Mouse (Mus musculus) B cell, adult 67 days (primary cell): ENCODE data around the gene Klhl9. TPM values are rescaled to one million over a fixed set of nuclear protein-coding genes. Genes with fewer than 3 reads are reported as not detected.

Experiments used
- total RNA-seq, 2 experiments: library from RNA; stranded (reverse); gene quantifications; 4 replicates each; pipeline ENCODE4 v1.2.4; 2023

Gene Klhl9
- 10 to 100 TPM; 18.7 to 20.6 TPM for total RNA-seq

DNA sequence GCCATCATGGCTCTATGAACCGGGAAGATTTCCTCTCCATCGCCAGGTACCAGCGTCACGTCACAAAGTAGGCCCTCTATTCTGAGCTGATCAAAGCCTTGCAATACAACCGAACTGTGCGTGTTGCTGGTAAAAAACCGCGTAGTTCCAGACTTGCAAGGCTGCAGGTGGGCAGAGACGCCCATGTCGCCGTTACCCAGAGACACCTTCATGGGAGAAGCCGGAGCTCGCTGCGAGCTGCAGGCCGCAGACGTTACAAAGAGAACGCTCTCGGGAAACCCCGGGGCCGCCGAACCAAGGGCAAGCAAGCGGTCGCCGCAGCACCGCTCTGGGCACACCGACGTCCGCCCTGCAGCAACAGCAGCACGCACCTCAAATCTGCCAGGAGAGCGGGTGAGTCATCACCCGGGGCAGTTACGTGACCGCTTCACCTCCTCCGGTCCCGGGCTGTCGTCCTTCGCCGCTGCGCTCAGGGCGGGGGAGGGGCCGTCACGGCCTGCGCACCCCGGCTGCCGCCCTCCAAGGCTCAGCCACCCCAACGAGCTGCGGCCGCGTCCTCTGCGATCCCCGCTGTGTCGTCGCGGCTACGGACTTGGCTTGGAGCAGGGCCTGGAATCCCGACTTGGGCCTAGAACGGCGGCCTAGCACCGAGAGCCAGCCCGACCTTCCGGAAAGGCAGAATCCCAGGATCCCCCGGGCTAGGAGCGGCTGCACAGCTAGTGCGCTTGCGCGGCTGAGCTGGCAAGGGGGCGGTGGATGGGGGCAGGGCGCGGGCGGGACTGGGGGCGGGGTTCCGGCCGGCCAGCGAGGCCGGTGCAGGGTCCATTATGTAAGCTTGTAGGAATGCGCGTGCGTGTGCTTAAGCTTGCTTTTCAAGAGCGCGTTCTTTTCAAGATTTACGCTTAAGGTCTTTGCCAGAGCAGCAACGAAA lies at the start of gene Klhl9, which contains the start of gene Gm26566:
Klhl9 (minus strand) TSS at position 675 of the 931 bp plus-strand sequence.
Gm26566 (plus strand) TSS at position 15 of the 931 bp plus-strand sequence.

DNA sequence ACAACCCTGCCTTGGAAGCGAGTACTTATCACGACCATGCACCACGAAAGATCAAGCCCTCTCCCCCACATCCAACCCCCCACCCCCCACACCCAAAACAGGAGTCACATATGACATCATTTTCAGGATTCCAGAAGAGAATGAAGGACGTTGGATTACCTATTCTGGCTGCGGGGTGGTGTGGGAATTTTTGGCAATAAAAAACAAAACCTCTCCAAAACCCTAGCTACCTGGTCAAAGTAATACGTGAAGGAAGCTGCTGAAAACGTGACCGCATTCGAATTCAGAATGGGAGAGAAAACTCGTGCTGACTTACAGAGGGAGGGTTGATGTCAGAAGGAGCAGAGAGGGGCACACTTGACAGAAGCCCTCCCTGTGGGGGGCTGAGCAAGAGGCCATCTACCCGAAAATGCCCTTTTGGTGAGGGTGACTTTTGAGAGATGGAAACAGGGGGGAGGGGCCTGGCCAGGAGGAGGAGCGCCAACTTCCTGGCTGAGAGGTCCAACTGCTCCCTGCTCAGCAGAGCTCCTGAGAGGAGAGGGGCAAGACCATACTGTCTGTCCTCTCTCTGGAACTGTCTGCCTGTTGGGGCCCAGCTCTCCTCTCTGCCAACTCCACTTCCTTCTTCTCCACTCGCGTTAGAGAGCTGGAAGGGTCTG lies 37.5 kb upstream of the Klhl9 start, which contains the start of gene Gm13283:
Gm13283 (plus strand) TSS at position 510 of the 659 bp plus-strand sequence.

DNA sequence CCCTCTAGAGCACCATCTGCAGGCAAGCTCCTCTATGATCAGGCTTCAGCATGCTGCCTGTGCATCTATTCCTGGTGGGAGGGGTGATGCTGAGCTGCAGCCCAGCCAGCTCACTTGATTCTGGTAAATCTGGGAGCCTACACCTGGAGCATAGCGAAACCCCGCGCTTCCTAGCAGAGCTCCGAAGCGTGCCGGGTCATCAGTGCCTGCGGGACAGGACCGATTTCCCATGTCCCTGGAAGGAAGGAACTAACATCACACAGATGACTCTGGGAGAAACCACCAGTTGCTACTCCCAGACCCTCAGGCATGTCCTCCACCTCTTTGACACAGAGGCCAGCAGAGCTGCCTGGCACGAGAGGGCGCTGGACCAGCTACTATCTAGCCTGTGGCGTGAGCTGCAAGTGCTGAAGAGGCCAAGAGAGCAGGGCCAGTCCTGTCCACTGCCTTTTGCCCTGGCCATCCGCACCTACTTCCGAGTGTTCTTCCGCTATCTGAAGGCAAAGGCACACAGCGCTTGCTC lies 32.6 kb upstream of the Klhl9 start, which contains the start of gene Gm13271:
Gm13271 (plus strand) TSS at position 51 of the 523 bp plus-strand sequence.

DNA sequence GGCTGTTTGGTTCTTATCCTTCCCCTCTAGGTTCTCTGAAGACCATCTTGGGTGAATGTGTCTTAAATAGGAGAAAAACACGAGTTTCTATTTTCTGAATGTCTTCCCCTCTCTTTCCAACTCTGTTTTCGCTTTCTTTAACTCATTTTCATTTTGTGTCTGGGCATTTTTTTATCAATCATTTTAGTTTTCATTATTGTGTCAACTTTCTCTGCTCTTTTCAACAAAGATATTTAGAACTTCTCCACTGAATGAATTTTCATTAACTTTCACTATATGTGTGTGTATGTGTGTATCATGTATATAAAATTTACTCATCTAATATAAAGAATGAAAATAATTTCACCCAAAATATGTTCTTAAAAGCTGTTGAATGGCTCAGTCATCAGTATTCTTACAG lies 31.0 kb downstream of the Klhl9 start, which contains the start of gene Ifnab:
Ifnab (minus strand) TSS at position 101 of the 400 bp plus-strand sequence.

DNA sequence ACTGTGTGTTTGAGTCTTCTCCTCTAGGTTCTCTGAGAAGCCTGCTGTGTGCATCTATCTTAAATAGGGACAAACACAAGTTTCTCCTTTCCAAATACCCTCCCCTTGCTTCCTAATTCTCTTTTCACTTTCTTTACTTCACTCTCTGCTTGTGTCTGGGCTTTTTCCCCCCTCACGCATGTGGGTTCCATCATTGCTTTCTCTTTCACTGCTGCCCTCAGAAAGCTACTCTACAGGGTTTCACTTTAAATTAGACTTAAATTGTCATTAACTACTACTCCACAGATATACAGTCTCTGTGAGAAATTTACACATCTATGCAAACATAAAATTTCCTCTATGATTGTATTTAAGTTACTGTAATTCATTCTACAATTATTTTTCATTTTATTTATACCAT lies 38.5 kb downstream of the Klhl9 start, which contains the start of gene Ifna2:
Ifna2 (minus strand) TSS at position 101 of the 400 bp plus-strand sequence.

DNA sequence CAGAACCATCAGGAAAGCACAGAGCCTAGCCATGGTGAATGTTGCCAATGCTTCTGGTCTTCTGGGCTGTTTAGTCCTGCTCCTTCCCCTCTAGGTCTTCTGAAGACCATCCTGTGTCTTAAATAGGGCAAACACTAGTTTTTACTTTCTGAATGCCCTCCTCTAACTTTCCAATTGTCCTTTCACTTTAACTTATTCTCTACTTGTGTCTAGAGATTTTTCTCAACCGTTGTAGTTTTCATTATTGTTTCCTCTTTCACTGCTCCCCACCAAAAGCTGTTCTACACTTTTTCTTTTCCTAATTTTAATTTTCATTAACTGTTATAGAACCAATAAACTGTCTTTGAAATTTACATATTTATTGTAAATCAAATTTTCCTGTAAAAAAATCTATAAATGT lies 45.4 kb downstream of the Klhl9 start, which contains the start of gene Ifna16:
Ifna16 (minus strand) TSS at position 101 of the 400 bp plus-strand sequence.

Other genes starting within 250 kb of the Klhl9 start
- gene Ifnb1, start 199.7 kb downstream of the Klhl9 start, total RNA-seq = not detected
- not detected for gene Ifna15, start 164.2 kb downstream of the Klhl9 start, total RNA-seq
- gene Ifna14, start 150.7 kb downstream of the Klhl9 start, total RNA-seq = not detected
- gene Ifna9, start 130.1 kb downstream of the Klhl9 start, total RNA-seq = not detected
- gene Ifna12, start 119.1 kb downstream of the Klhl9 start, total RNA-seq = not detected
- gene C87499, start 88.1 kb downstream of the Klhl9 start, total RNA-seq = not detected
- gene Ifna13, start 78.0 kb downstream of the Klhl9 start, total RNA-seq = not detected
- gene Ifna16, start 45.5 kb downstream of the Klhl9 start, total RNA-seq = not detected
- not detected for gene Ifna2, start 38.6 kb downstream of the Klhl9 start, total RNA-seq
- not detected for gene Ifnab, start 31.1 kb downstream of the Klhl9 start, total RNA-seq
- not detected for gene Gm26566, start 660 bp downstream of the Klhl9 start, total RNA-seq
- gene Gm13271, start 32.4 kb upstream of the Klhl9 start, total RNA-seq = not detected
- not detected for gene Gm13283, start 37.7 kb upstream of the Klhl9 start, total RNA-seq
- not detected for gene Gm13290, start 51.4 kb upstream of the Klhl9 start, total RNA-seq
- gene Gm13289, start 54.5 kb upstream of the Klhl9 start, total RNA-seq = not detected
- gene Gm13272, start 57.4 kb upstream of the Klhl9 start, total RNA-seq = not detected
- gene Ifnz, start 59.7 kb upstream of the Klhl9 start, total RNA-seq = not detected
- not detected for gene Gm13276, start 63.2 kb upstream of the Klhl9 start, total RNA-seq
- not detected for gene Gm13277, start 66.2 kb upstream of the Klhl9 start, total RNA-seq
- not detected for gene Gm13278, start 69.1 kb upstream of the Klhl9 start, total RNA-seq
- gene Gm13275, start 72.0 kb upstream of the Klhl9 start, total RNA-seq = not detected
- not detected for gene Gm13279, start 74.9 kb upstream of the Klhl9 start, total RNA-seq
- gene Gm13285, start 77.2 kb upstream of the Klhl9 start, total RNA-seq = not detected
- gene Gm13287, start 80.8 kb upstream of the Klhl9 start, total RNA-seq = not detected
- gene Gm13288, start 83.1 kb upstream of the Klhl9 start, total RNA-seq = not detected
- gene Ifna7, start 93.8 kb upstream of the Klhl9 start, total RNA-seq = not detected
- gene Ifna11, start 97.5 kb upstream of the Klhl9 start, total RNA-seq = not detected
- not detected for gene Ifna6, start 105.0 kb upstream of the Klhl9 start, total RNA-seq
- not detected for gene Ifna5, start 113.1 kb upstream of the Klhl9 start, total RNA-seq
- not detected for gene Ifna4, start 119.4 kb upstream of the Klhl9 start, total RNA-seq
- not detected for gene Ifna1, start 127.6 kb upstream of the Klhl9 start, total RNA-seq
- gene Ifne, start 157.7 kb upstream of the Klhl9 start, total RNA-seq = not detected